Mouse (Mus musculus) liver, embryonic 14.5 days (tissue): Measurements from ENCODE around the gene Zfp64.

Experiments used
- CTCF ChIP-seq: IDR thresholded peaks from 2 replicates; pipeline ENCODE4 v1.5.1; 2016; ENCODE audit warnings: antibody characterized with exemption, low read depth, control low read depth
- EP300 ChIP-seq: IDR thresholded peaks from 2 replicates; pipeline ENCODE4 v1.6.1; 2016; ENCODE audit warnings: antibody characterized with exemption, low read depth

- TF ChIP-seq CTCF (no peak), EP300 (no peak)
These were observed 4.0 kb upstream of the Zfp64 start for GRCm38 (mm10) chr2:168959339-168959885.
